Mouse (Mus musculus) spleen, adult 2 months (tissue): Measurements from ENCODE around the gene Slc46a3.

Experiments
- CTCF ChIP-seq: fragments of 200-500 bp; IDR thresholded peaks from 2 replicates; pipeline ENCODE4 v1.5.1; 2011; ENCODE audit warnings: mild to moderate bottlenecking, inconsistent platforms; ENCODE audit not compliant: insufficient read depth, insufficient read length, insufficient replicate concordance; ENCODE audit errors: extremely low read depth
- POLR2A ChIP-seq: fragments of 200-500 bp; IDR thresholded peaks from 2 replicates; pipeline ENCODE4 v1.6.1; 2011; ENCODE audit warnings: low read depth, low read length, inconsistent platforms

DNA sequence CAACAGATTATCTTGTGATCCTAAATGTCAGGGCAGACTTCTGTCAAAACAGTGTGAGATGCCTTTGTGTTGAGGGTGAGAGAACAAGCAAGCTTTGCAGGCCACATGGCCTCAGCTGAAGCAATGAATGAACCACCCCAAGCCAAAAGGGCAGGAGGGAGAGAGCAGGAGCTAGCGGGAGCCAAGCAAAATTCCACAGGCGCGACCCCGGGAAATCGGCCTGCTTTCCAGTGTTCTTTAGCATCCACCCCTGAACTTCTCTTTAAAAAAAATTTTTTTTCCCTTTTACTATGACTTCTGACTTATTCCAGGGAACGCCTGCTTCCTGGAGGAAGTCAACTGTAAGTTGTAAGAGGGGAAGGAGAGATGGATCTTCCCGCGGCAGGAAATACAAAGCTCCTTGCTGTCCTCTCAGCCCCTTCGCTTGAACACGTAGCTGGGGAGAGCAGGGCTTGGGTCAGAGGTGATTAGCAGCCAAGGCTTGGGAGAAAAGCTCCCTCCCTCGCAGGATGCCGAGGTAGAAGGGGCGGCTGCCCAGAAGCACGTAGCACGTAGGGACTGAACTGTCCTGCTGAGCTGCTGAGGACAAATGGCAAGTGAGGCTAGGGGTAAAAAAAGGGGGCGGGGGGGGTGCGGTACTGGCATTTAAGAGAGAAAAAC, 59.6 kb downstream of the Slc46a3 start:
- TF ChIP-seq CTCF (no peak), POLR2A (no peak)
